Mouse (Mus musculus) cerebellum, adult 2 months (tissue): ENCODE data around the gene Fstl4.

Experiments
- CTCF ChIP-seq: fragments of 200-500 bp; IDR thresholded peaks from 2 replicates; pipeline ENCODE4 v1.5.1; 2011; ENCODE audit warnings: low read depth, mild to moderate bottlenecking, control low read depth, low read length, moderate library complexity, borderline replicate concordance; ENCODE audit not compliant: insufficient read depth
- POLR2A ChIP-seq: fragments of 200-500 bp; IDR thresholded peaks from 2 replicates; pipeline ENCODE4 v1.6.1; 2011; ENCODE audit warnings: low read length, control low read depth, borderline replicate concordance; ENCODE audit not compliant: insufficient read depth

DNA sequence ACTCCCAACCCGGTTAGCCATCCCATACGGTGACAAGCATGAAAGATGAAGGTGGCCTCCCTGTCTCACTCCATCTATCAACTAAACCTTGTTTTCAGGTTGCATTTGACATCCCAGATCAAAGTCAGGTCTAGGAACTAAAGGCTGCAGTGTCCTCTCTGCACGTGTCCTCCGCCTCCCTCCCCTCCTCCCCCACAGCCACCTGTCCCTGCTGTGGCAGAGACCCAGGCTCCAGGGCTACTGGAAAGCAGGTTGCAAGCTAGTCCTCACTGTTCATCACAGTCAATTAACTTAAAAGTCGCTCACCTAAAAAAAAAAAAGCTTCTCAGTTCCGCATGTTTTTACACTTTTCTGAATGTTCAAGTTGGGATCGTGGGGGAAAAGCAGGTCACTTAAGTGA is 313.2 kb downstream of the Fstl4 start:
- TF ChIP-seq CTCF (no peak), POLR2A (no peak)
